Comparison of ENCODE assay signal across 8 mouse cellular contexts in the genomic region with DNA sequence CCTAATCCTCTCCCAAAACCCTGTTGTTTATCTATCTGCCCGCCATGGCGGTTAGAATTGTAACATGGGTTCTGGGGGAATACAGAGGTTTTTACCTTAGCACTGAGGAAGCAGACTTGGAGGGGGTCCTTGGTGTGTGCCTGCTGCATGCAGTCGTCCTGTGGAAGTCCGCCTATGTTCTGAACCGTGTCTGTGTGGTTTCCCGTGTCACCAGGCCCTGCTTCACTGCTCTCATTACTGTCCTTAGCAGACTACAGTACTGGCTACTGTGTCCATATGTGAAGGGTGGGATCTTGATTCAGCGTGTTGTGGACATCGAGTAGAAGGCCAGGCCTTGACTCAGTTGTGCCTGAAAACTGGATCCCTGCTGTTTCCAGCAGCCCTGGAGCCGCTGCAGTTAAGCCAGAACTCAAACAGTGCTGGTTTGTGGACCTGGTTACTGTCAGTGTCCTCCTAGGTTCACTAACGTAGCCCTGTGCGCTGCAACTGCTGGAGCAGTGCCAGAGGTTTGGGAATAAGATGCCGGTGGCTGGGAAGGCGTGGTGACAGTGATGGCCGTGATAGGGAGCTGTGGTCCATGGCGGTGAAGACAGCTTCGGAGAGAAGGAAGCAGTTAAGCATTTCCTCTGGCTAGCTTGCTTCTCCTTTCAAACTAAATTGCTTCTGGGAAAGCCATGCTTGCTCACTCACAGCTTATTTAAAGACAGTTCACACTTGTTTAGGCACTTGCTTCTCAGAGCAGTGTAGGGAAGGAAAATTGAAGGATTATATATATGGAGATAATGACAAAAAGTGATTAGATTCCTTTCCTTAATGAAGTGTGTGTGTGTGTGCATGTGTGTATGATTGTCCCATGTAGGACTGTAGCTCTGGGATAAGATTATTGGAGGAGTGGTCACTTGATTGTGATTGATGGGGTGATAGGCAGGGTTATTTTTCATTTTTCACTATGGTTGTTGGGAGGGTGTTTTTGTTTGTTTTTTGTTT. TPM values are rescaled to one million over a fixed set of nuclear protein-coding genes. Genes with fewer than 3 reads are reported as not detected.
DNase-seq lines count a peak whose midpoint lies in the region; ATAC-seq and TF ChIP-seq lines count a peak whose summit lies in the region.

No protein-coding gene starts in this region.

- intact Hi-C loops in heart, postnatal 10 days (cut with DNase I), result no loop called here

- 16% methylated on average over 16 of the region's 16 CpGs for WGBS in limb, embryonic 11.5 days
- WGBS in midbrain, postnatal 0 days, result 21% methylated on average over 16 of the region's 16 CpGs

- H3K9ac ChIP-seq in limb, embryonic 11.5 days (ENCODE audit: low read length), result no peak overlapping the region; the same call in 1 of the 2 replicates
- H3K9ac ChIP-seq in midbrain, postnatal 0 days (replicated peaks; ENCODE audit: low read length, poor library complexity, severe bottlenecking), result no peak overlapping the region

- no peaks in the 10 kb centered on the region for H3K27me3 ChIP-seq in limb, embryonic 11.5 days (ENCODE audit: control insufficient read depth, insufficient read depth, low read length)
- no peaks in the 10 kb centered on the region for H3K27me3 ChIP-seq in midbrain, postnatal 0 days (ENCODE audit: insufficient read depth, low read length)

- H3K4me2 ChIP-seq in limb, embryonic 11.5 days (ENCODE audit: low read depth, severe bottlenecking), result peak overlapping the region; percentile 8; the same call in 1 of the 2 replicates
- H3K4me2 ChIP-seq in midbrain, postnatal 0 days (ENCODE audit: low read depth, low read length, poor library complexity, severe bottlenecking), result peak overlapping the region; percentile 24; the same call in 1 of the 2 replicates

- H3K9me3 ChIP-seq in limb, embryonic 11.5 days (ENCODE audit: control insufficient read depth, low read length), result no peaks in the 10 kb centered on the region
- no peaks in the 10 kb centered on the region for H3K9me3 ChIP-seq in midbrain, postnatal 0 days (ENCODE audit: low read length)

- H3K27ac ChIP-seq in limb, embryonic 11.5 days (replicated peaks; ENCODE audit: low read depth, low read length), result peak overlapping the region; percentile 51; the same call in 1 of the 2 replicates
- H3K27ac ChIP-seq in midbrain, postnatal 0 days (ENCODE audit: low read depth, low read length), result no peak overlapping the region

- H3K36me3 ChIP-seq in limb, embryonic 11.5 days (ENCODE audit: control insufficient read depth, insufficient read depth, low read length), result no peaks in the 10 kb centered on the region; the same call in 1 of the 2 replicates
- no peaks in the 10 kb centered on the region for H3K36me3 ChIP-seq in midbrain, postnatal 0 days (ENCODE audit: insufficient read depth, low read length)

- peak overlapping the region; percentile 9; the same call in 1 of the 2 replicates for H3K4me3 ChIP-seq in limb, embryonic 11.5 days (ENCODE audit: low read depth, low read length)
- H3K4me3 ChIP-seq in midbrain, postnatal 0 days (ENCODE audit: low read depth, low read length), result no peak overlapping the region

- no peak for TF ChIP-seq CTCF in midbrain, postnatal 0 days (IDR thresholded peaks at IDR 0.05)

- ATAC-seq in common myeloid progenitor, adult 5-6 weeks (replicated peaks; ENCODE audit: low read depth, poor library complexity, severe bottlenecking), result peak; percentile 62
- no peak for ATAC-seq in limb, embryonic 11.5 days (ENCODE audit: insufficient number of reproducible peaks, low FRiP score, low TSS enrichment, low read depth)
- no peak for ATAC-seq in midbrain, postnatal 0 days (ENCODE audit: low FRiP score)

- DNase-seq in heart, adult 18-20 months, result peak; percentile 44 to 67
- no peak for DNase-seq in heart, adult 8-10 months (ENCODE audit: low spot score)
- peak; percentile 47 to 49 for DNase-seq in heart, postnatal 10 days
- DNase-seq in limb, embryonic 11.5 days (ENCODE audit: low spot score), result peak; percentile 46
- DNase-seq in midbrain, postnatal 0 days (ENCODE audit: low spot score), result no peak
- no peak for DNase-seq in urinary bladder, postnatal 4 days (ENCODE audit: low spot score in 2 of 2)
- no peak for DNase-seq in thymus, postnatal 10 days (ENCODE audit: low spot score in 2 of 2)

- peaks cover 62% of the 10 kb centered on the region for H3K4me1 ChIP-seq in limb, embryonic 11.5 days (ENCODE audit: control insufficient read depth, insufficient read depth, low read length)
- peaks cover 34% of the 10 kb centered on the region for H3K4me1 ChIP-seq in midbrain, postnatal 0 days (ENCODE audit: insufficient read depth, low read length)

RNA-seq across cellular contexts. Expression of gene Ryk, which starts 6.4 kb away (rescaled TPM):
- total RNA-seq in heart, adult 18-20 months (2021), result 10 to 100 TPM; 35.6 to 40.0 TPM
- total RNA-seq in heart, adult 8-10 months (2022), result 10 to 100 TPM; 35.0 to 41.6 (median 36.9) TPM
- 7.0 and 8.8 TPM in 2 replicates for total RNA-seq in common myeloid progenitor, adult 5-6 weeks (2017)
- 10 to 100 TPM; 43.9 to 50.9 TPM for total RNA-seq in heart, postnatal 10 days (2021)
- polyA plus RNA-seq in limb, embryonic 11.5 days (2014; fragmentation: Nextera tagmentation; extraction: Ambion mirVana), result 31.6 and 43.0 TPM in 2 replicates
- total RNA-seq in midbrain, postnatal 0 days (2014; rRNA removed), result 39.2 and 43.0 TPM in 2 replicates
- 7.9 and 9.5 TPM in 2 replicates for polyA plus RNA-seq in midbrain, postnatal 0 days (2015; fragmentation: Nextera tagmentation; extraction: Ambion mirVana)

Comparison
In these comparisons a context has a peak if more than half of its experiments do, and no peak if none do; other contexts are left out.
1. DNase-seq: peak in heart, adult 18-20 months (2 of 2), heart, postnatal 10 days (2 of 2) and limb, embryonic 11.5 days (single experiment); none in heart, adult 8-10 months (single experiment), midbrain, postnatal 0 days (single experiment), urinary bladder, postnatal 4 days (0 of 2) and thymus, postnatal 10 days (0 of 2).